19 mouse cellular contexts compared by ENCODE assay signal in genomic region chr17:26868756-26869155, GRCm38 (mm10). TPM values are rescaled to one million over a fixed set of nuclear protein-coding genes. Genes with fewer than 3 reads are reported as not detected.
DNase-seq lines count a peak whose midpoint lies in the region; ATAC-seq lines count a peak whose summit lies in the region.
"Had no signal": no experiment of that assay in that cellular context is flagged by ENCODE, and none has a peak within 500 bp of the region (broad histone marks: within the 10 kb centered on the region; RNA-seq: fewer than 3 reads in every experiment).

No protein-coding gene starts in this region.

- 20% methylated on average over 5 of the region's 5 CpGs for WGBS in heart, embryonic 10.5 days

- intact Hi-C loops in heart, postnatal 25 days (cut with DNase I), result no loop called here

- no peak for ATAC-seq in erythroid progenitor cell, adult 5-6 weeks (replicated peaks; ENCODE audit: low FRiP score, poor library complexity, severe bottlenecking)
- ATAC-seq: inflammation-experienced regulatory T-cells, adult 6 months had no signal

- no peaks in the 10 kb centered on the region for H3K9me3 ChIP-seq in heart, embryonic 10.5 days
- H3K9me3 ChIP-seq: embryonic facial prominence, embryonic 10.5 days had no signal

- 0 out of 2 replicates have a peak, but pooled peaks cover 2% of the 10 kb centered on the region for H3K36me3 ChIP-seq in heart, embryonic 10.5 days
- H3K36me3 ChIP-seq: embryonic facial prominence, embryonic 10.5 days had no signal

- peak overlapping the region; percentile 38 for H3K4me3 ChIP-seq in heart, embryonic 10.5 days
- H3K4me3 ChIP-seq: embryonic facial prominence, embryonic 10.5 days had no signal

- H3K27me3 ChIP-seq in heart, embryonic 10.5 days (ENCODE audit: insufficient read depth, poor library complexity, severe bottlenecking), result no peaks in the 10 kb centered on the region

- H3K27ac ChIP-seq in heart, embryonic 10.5 days, result peak overlapping the region; percentile 80
- H3K27ac ChIP-seq: embryonic facial prominence, embryonic 10.5 days had no signal

- peaks cover 59% of the 10 kb centered on the region for H3K4me1 ChIP-seq in heart, embryonic 10.5 days

- DNase-seq in 3134 (ENCODE audit: extremely low read depth, insufficient read length, low spot score) (peak; percentile 35), 416B (ENCODE audit: low read depth) (peak; percentile 17)
- peak; percentile 93 for DNase-seq in heart, embryonic 10.5 days (ENCODE audit: low spot score)
- peak; percentile 46 for DNase-seq in heart, postnatal 25 days (ENCODE audit: low spot score)
- no peak for DNase-seq in right cerebral cortex, postnatal 10 days (ENCODE audit: low spot score in 2 of 2)
- DNase-seq in urinary bladder, postnatal 36 days (ENCODE audit: low spot score in 2 of 2), result no peak
- DNase-seq: cerebellum, postnatal 10 days; kidney, postnatal 14 days; retina, postnatal 1 day had no signal

RNA-seq across cellular contexts. Expression of gene Nkx2-5, which starts 23.9 kb away (rescaled TPM):
- 146 and 189 TPM in 2 replicates for polyA plus RNA-seq in heart, embryonic 10.5 days (2016; fragmentation: Nextera tagmentation; extraction: Ambion mirVana)
- total RNA-seq in heart, postnatal 25 days (2021), result 10 to 100 TPM; 79.5 to 91.8 TPM
- total RNA-seq in erythroid progenitor cell, adult 5-6 weeks (2015; ENCODE audit: low replicate concordance), result not detected in 2 replicates
- total RNA-seq in erythroid progenitor cell, adult 5-6 weeks (2017; ENCODE audit: low replicate concordance), result not detected in 2 replicates
- total RNA-seq: gastrocnemius, postnatal 4 days; layer of hippocampus, postnatal 10 days; left cerebral cortex, postnatal 36 days; monocyte, adult 5-6 weeks had no signal
- polyA plus RNA-seq: inflammation-experienced regulatory T-cells, adult 6 months; liver, embryonic 16.5 days; neural tube, embryonic 14.5 days; testis, adult 2 months had no signal

RNA-seq across cellular contexts. Expression of gene Kifc5b, which starts 48.1 kb away (rescaled TPM):
- polyA plus RNA-seq in heart, embryonic 10.5 days (2016; fragmentation: Nextera tagmentation; extraction: Ambion mirVana), result 6.7 and 8.3 TPM in 2 replicates
- under 1 TPM; 0.44 to 0.48 TPM for total RNA-seq in heart, postnatal 25 days (2021)
- total RNA-seq in erythroid progenitor cell, adult 5-6 weeks (2015; ENCODE audit: low replicate concordance), result 34.8 and 41.4 TPM in 2 replicates
- 197 and 257 TPM in 2 replicates for total RNA-seq in erythroid progenitor cell, adult 5-6 weeks (2017; ENCODE audit: low replicate concordance)

Comparison
In these comparisons a context has a peak if more than half of its experiments do, and no peak if none do; other contexts are left out.
1. DNase-seq: peak in 3134 (single experiment), 416B (single experiment), heart, embryonic 10.5 days (single experiment) and heart, postnatal 25 days (single experiment); none in right cerebral cortex, postnatal 10 days (0 of 2) and urinary bladder, postnatal 36 days (0 of 2).
2. RNA of gene Nkx2-5, which starts 23.9 kb away (total RNA-seq): 79.5 to 91.8 TPM in heart, postnatal 25 days; not detected in erythroid progenitor cell, adult 5-6 weeks; every median in the first group is over 10 times any median in the second.
3. RNA of gene Kifc5b, which starts 48.1 kb away (total RNA-seq): 34.8 to 257 TPM in erythroid progenitor cell, adult 5-6 weeks; 0.44 to 0.48 TPM in heart, postnatal 25 days; every median in the first group is over 10 times any median in the second.